Mouse (Mus musculus): ENCODE measurements at regions not wholly inside any gene's neighbourhood (a gene's known extent, or its start where the extent isn't known, plus 50 kb on each side); places are given as distances from the start of the nearest gene placed in this dataset.
"Not testable (repeated sequence)": the region's sequence is repeated elsewhere in the genome, so short reads cannot be mapped to it uniquely, and the experiment has no call there.

GRCm38 (mm10) chr13:103591381-103591780, 183.0 kb downstream of the Srek1 start:
- TF ChIP-seq CTCF, EP300 (IDR thresholded peaks at IDR 0.05): not testable (repeated sequence)

Data from lung, postnatal 0 days (tissue).